Mouse (Mus musculus) heart, adult 18-20 months (tissue): ENCODE measurements at regions not wholly inside any gene's neighbourhood (a gene's known extent, or its start where the extent isn't known, plus 50 kb on each side); places are given as distances from the start of the nearest gene placed in this dataset.
A peak's percentile ranks its signal among the peaks of the same experiment; 100 is the strongest.

ENCODE experiments used
- DNase-seq, 2 experiments: peaks; one replicate each; pipeline ENCODE4 v3.0.0; 2021 to 2022; ENCODE audit warnings: mixed read lengths in 1 of 2

- no peak for DNase-seq
Observed at GRCm38 (mm10) chr14:90488301-90488700, 2017.1 kb upstream of the Pcdh20 start.

DNA sequence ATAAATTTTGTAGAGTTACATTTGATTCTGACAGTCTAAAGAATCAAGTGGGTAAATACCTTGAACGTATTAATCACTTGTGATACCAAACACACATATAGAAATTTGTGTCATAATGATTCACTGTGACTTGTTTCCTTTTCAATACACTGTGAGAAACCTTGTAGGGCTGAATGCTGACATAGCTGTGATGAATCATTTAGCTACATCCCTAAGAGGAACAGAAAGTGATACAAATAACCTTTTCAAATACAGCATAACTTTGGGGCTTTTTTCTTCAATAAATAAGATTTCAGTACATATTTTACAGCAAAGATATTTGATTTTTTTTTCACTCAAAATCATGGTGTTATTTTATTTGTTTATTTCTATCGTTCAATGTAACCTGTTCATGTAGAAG is 1976.8 kb upstream of the Pcdh20 start:
- DNase-seq: no peak

GRCm38 (mm10) chr14:90432874-90433543 is 1961.8 kb upstream of the Pcdh20 start:
- peak in 1 of 2 experiments; percentile 33 for DNase-seq

DNA sequence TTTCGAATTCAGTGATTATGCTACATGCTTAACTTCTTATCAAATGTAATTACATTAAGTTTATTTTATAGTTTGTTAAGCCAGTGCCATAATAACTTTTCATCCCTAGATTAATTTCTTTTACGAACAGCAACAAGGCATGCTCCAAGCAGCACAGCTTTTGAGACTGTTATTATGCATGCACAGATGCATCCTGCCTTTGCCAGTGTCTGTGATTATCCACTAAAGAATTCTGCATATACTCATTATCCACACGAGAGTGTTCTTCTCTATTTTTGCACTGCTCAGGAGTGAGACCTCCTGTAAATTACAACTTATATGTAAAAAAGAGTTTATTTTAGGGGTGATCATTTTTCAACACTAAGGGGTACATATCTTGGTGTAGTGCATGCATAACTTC is 1941.5 kb upstream of the Pcdh20 start:
- DNase-seq: no peak

DNA sequence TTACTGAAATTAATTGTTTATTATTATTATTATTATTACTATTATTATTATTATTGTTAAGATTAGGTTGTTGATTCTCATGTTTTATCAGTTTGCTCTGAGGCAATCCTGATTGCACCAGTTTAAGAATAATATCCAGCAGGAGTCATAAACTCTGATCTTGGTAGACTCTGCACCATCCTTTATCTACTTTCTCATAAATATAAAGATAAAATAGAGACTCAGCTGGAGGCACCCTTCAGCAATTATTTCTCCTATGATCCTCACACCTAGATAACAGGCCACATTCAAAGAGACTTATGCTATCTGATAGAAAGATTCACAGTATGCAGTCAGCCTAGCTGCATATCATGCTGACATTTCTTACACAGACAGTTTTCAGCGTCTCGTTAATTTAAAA is 1935.2 kb upstream of the Pcdh20 start:
- no peak for DNase-seq

DNA sequence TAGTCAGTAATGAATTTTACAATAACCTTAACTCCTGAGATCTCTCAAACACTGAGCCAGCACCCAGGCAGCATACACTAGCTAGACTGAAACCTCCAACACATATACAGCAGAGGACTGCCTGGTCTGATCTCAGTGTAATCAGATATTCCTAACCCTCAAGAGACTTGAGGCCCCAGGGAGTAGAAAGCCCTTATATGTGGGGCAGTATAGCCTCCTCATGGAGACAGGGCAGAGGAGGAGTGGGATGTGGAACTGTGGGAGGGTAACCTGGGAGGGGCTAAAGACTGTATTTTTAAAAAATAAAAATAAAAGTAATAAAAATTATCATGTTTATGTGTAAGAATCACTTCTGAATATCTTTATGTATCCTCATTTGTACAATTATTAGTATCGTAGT is 1934.3 kb upstream of the Pcdh20 start:
- no peak for DNase-seq

- DNase-seq: no peak
Observed at GRCm38 (mm10) chr14:90367256-90367936, 1896.2 kb upstream of the Pcdh20 start.

GRCm38 (mm10) chr14:90334541-90334940 is 1863.3 kb upstream of the Pcdh20 start:
- DNase-seq: no peak

DNA sequence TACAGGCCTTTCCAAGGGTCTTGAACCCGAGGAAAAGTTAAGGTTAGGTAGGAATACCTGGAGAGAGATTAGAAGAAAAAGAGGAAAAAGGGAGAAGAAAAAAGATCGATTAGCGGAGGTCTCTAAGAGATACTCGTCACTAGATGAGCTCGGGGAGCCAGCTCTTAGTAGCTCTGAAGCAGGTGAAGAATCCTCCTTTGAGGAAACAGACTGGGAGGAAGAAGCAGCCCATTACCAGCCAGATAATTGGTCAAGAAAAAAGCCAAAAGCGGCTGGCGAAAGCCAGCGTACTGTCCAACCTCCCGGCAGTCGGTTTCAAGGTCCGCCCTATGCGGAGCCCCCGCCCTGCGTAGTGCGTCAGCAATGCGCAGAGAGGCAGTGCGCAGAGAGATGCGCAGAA is 1824.3 kb upstream of the Pcdh20 start:
- DNase-seq: peak; percentile 7 to 27

GRCm38 (mm10) chr14:90246042-90246441 is 1774.8 kb upstream of the Pcdh20 start:
- no peak for DNase-seq

GRCm38 (mm10) chr14:90232661-90233060 is 1761.5 kb upstream of the Pcdh20 start:
- DNase-seq: no peak

- DNase-seq: no peak
Observed at GRCm38 (mm10) chr14:90200294-90200693, 1729.1 kb upstream of the Pcdh20 start.

- no peak for DNase-seq
Observed at GRCm38 (mm10) chr14:90197791-90198190, 1726.6 kb upstream of the Pcdh20 start.

GRCm38 (mm10) chr14:90172729-90173128 is 1701.5 kb upstream of the Pcdh20 start:
- no peak for DNase-seq
